Mouse (Mus musculus): Measurements from ENCODE around the gene Zranb2. TPM values are rescaled to one million over a fixed set of nuclear protein-coding genes. Genes with fewer than 3 reads are reported as not detected.

The Zranb2 gene
- polyA plus RNA-seq, 1 experiment from 2014 or later: 92.2 TPM

GRCm38 (mm10) chr3:157580299-157580698 is 46.3 kb downstream of the Zranb2 start:
- Histone ChIP-seq H3K9ac (replicated peaks) (no peak overlapping the region), H3K36me3 (no peaks in the 10 kb centered on the region), H3K9me3 (replicated peaks) (no peaks in the 10 kb centered on the region), H3K27ac (replicated peaks) (no peak overlapping the region), H3K4me3 (replicated peaks) (no peak overlapping the region), H3K27me3 (replicated peaks) (no peaks in the 10 kb centered on the region), H3K4me2 (no peak overlapping the region), H3K4me1 (0 out of 2 replicates have a peak, but pooled peaks cover 5% of the 10 kb centered on the region)
- no peak for ATAC-seq (ENCODE audit: low FRiP score)
- 77% methylated on average over 4 of the region's 4 CpGs for WGBS

- WGBS: 27% methylated on average over 2 of the region's 2 CpGs
- no peak for ATAC-seq (ENCODE audit: low FRiP score)
- no peaks in the 10 kb centered on the region for H3K27me3 ChIP-seq (replicated peaks)
- H3K36me3 ChIP-seq: no peaks in the 10 kb centered on the region
- no peaks in the 10 kb centered on the region for H3K9me3 ChIP-seq (replicated peaks)
- H3K9ac ChIP-seq (replicated peaks): no peak overlapping the region
- H3K27ac ChIP-seq (replicated peaks): no peak overlapping the region
- H3K4me3 ChIP-seq (replicated peaks): no peak overlapping the region
- H3K4me1 ChIP-seq: 0 out of 2 replicates have a peak, but pooled peaks cover 5% of the 10 kb centered on the region
- H3K4me2 ChIP-seq: no peak overlapping the region
Measured at GRCm38 (mm10) chr3:157581755-157582154, 47.8 kb downstream of the Zranb2 start.

- Histone ChIP-seq H3K27ac (replicated peaks) (no peak overlapping the region), H3K9me3 (replicated peaks) (no peaks in the 10 kb centered on the region), H3K9ac (replicated peaks) (no peak overlapping the region), H3K4me1 (0 out of 2 replicates have a peak, but pooled peaks cover 5% of the 10 kb centered on the region), H3K4me3 (replicated peaks) (no peak overlapping the region), H3K36me3 (no peaks in the 10 kb centered on the region), H3K4me2 (no peak overlapping the region), H3K27me3 (replicated peaks) (no peaks in the 10 kb centered on the region)
- no peak for ATAC-seq (ENCODE audit: low FRiP score)
- 39% methylated on average over 5 of the region's 5 CpGs for WGBS
Measured at GRCm38 (mm10) chr3:157582626-157583405, 48.9 kb downstream of the Zranb2 start.

DNA sequence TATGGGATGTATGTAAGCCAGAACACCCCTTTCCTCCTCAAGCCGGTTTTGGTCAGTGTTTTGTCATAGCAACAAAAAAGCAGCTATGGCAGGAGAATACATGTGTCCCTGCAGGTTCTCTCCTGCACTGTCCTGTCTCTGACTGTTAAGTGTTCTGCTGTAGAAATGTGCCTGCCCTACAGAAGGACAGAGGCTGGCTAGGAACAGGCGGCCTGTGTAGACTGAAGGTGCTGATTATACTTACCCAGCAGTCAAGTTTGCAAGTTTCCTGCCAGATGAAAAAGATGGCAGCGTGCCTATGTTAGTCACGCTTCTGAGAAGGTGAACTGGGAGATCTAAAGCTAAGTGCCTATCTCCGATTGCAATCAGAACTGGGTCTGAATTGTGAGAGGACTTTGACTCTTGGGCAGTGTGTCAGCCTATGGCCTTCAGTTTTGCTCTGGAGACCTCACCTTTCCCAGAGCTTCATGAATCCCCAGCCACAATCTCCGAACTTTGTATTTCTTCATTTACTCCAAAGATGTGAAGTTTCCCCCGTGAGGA is 63.9 kb downstream of the Zranb2 start:
- H3K9me3 ChIP-seq (replicated peaks): no peaks in the 10 kb centered on the region
- H3K9ac ChIP-seq (replicated peaks): no peak overlapping the region
- no peak overlapping the region for H3K4me3 ChIP-seq (replicated peaks)
- no peak for ATAC-seq (ENCODE audit: low FRiP score)
- 81% methylated on average over 7 of the region's 7 CpGs for WGBS
- no peaks in the 10 kb centered on the region for H3K4me1 ChIP-seq
- no peak overlapping the region for H3K4me2 ChIP-seq
- no peaks in the 10 kb centered on the region for H3K36me3 ChIP-seq
- no peaks in the 10 kb centered on the region for H3K27me3 ChIP-seq (replicated peaks)
- no peak overlapping the region for H3K27ac ChIP-seq (replicated peaks)

MicroRNAs within 50 kb of the gene (microRNA counts, 519-probe panel; counts per million panel counts)
- 1,961 counts per million, percentile 40 among the panel's probes with 10 or more counts for microRNA mmu-miR-186

Small RNA genes lying within 50 kb of the gene (microRNA-seq; reads per million reads assigned to microRNA genes)
- 421 reads per million, percentile 71 among the genes with 10 or more reads in this experiment for gene Mir186

Other genes starting within 250 kb of the Zranb2 start
- gene Ptger3, start 32.7 kb downstream of the Zranb2 start, polyA plus RNA-seq (2015; fragmentation: Nextera tagmentation; extraction: Ambion mirVana): 7.8 and 11.1 TPM in 2 replicates

Data from neural tube, embryonic 15.5 days (tissue).